Mouse (Mus musculus): ENCODE results near the gene Timm8b. TPM values are rescaled to one million over a fixed set of nuclear protein-coding genes. Genes with fewer than 3 reads are reported as not detected.

Gene Timm8b
- polyA plus RNA-seq (2012; rRNA removed): 302 and 372 TPM in 2 replicates

DNA sequence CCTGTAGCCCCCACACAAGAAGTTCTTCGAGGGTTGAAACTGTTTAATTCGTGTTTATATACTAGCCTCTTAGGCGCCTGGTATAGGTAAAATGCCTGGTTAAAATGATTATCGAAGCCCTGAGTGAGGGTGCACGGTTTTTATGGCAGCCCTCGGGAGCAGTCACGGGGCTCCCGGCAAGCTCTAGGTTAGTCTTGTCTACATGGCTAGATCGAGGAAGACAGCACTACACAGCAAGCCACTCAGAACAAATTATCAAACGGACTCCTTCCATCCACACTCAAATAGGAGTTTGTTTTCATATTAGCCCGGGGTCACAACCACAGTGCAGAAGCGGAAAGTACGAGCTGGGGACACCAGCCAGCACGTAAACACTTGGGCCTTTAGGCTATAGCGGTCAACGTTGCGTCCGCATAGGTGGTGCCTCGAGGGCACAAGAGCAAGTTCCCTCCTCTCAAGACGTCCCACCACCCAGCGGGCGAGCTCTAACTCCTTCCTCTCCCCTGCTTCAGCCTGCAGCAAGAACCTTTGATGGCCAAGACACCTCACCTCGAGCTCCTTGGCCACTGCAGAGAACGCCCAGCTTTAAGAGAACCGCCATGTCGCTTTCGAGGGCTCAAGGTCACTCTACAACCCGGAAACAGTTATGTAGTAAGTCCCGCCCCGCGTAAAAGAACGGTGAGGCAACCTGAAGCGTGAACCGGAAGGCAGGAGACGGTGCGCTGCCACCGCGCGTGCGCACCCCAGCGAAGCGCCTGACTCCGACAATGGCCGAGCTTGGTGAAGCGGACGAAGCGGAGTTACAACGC lies at the start of gene Timm8b, which contains the start of gene Sdhd:
TSS of gene Timm8b (plus strand) at position 722 of the 809 bp plus-strand sequence.
TSS of gene Sdhd (minus strand) at position 624 of the 809 bp plus-strand sequence.
- DNase-seq (ENCODE audit: low read depth): peak; percentile 98
- TF ChIP-seq CTCF (IDR thresholded peaks at IDR 0.05; ENCODE audit: borderline replicate concordance, extremely low read depth, insufficient read depth, insufficient read length): no peak
- peak; percentile 65; the same call in 1 of the 2 replicates for TF ChIP-seq POLR2A (IDR thresholded peaks at IDR 0.05; ENCODE audit: borderline replicate concordance, extremely low read depth, insufficient read depth, insufficient read length, poor library complexity, severe bottlenecking)

DNA sequence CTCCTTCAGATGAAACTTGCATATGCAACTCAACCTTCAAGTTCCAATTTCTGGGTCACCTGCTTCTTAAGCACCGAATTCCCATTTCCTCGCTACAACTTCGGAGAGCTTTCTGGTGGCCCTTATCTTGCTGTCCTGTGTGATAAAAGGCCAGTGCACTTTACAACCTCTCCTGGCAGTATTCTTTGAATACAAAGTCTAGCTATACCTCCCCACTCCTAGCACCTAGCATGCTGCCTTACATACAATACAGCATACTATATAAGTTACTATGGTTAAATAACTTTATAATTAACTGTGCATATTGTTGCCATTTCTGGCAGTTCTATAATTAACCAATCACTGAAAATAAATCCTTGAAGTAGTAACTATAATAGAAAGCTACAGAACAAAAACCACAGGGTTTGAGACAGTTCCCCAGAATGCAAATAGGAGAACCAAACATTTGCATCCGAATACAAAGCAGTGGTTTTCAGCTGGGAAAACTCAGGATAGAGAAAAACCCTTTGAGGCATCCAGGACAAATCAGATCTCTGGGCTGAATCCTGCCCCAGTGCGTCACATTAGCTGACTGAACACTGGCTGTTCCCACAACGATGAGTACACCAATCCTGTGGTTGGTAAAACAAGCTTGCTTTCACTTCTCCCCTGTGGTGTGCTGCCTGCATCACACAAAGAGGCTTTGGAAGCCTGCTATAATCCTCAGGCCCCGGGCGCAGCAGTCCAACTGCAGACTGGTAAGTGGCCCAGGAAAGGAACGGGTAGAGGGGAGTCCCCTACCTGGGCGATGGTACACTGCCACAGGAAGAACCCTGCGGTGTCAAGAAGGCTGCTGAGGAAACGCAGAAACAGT lies 49.2 kb upstream of the Timm8b start, which contains the start of gene Il18:
TSS of gene Il18 (plus strand) at position 587 of the 853 bp plus-strand sequence.
- DNase-seq (ENCODE audit: low read depth): peak; percentile 96
- TF ChIP-seq POLR2A (IDR thresholded peaks at IDR 0.05; ENCODE audit: borderline replicate concordance, extremely low read depth, insufficient read depth, insufficient read length, poor library complexity, severe bottlenecking): peak; percentile 17; the same call in 1 of the 2 replicates
- TF ChIP-seq CTCF (IDR thresholded peaks at IDR 0.05; ENCODE audit: borderline replicate concordance, extremely low read depth, insufficient read depth, insufficient read length): no peak

- TF ChIP-seq POLR2A (IDR thresholded peaks at IDR 0.05; ENCODE audit: borderline replicate concordance, extremely low read depth, insufficient read depth, insufficient read length, poor library complexity, severe bottlenecking) (no peak), CTCF (IDR thresholded peaks at IDR 0.05; ENCODE audit: borderline replicate concordance, extremely low read depth, insufficient read depth, insufficient read length) (no peak)
- DNase-seq (ENCODE audit: low read depth): no peak
Measured at GRCm38 (mm10) chr9:50555094-50555446, 48.6 kb upstream of the Timm8b start, which contains the start of gene Bco2. Bco2 (minus strand) TSS chr9:50555181.

DNA sequence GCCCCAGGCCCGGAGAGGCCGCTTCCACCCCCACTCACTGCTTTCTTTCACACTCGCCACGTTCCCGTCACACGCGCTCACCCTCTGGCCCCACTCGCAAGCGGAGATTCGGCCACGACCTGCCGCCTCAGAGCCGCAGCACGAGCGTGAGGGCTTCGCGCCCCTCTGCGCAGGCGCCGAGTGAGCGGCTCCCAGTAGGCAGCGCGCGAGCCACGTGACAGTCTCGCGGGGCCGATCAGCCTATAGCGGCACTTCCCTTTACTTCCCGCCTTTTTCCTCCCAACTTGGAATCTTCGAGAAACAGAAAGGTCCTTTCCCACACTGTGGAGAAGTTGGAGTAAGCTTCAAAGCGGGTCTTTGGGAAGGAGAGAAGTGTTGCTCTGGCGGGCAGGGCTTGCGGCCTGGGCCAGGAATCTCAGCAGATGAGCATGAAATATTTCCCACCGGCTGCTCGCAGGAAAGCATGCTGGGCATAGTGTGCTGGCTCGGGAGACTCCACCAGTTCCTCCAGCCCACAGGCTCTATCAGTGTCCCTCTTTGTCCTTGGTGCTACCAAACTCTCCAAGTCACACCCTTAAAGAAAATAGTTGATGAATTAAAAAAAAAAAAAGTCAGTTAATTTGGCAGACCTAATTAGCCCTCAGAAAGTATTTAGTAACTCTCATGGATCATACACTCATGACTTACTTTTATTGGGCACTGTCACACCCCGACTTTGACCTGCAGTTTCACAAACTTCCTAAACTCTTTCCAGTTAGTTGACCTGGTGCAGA lies 42.4 kb upstream of the Timm8b start, which contains the start of gene Tex12:
TSS of gene Tex12 (minus strand) at position 181 of the 773 bp plus-strand sequence.
- DNase-seq (ENCODE audit: low read depth): no peak
- TF ChIP-seq POLR2A (IDR thresholded peaks at IDR 0.05; ENCODE audit: borderline replicate concordance, extremely low read depth, insufficient read depth, insufficient read length, poor library complexity, severe bottlenecking) (no peak), CTCF (IDR thresholded peaks at IDR 0.05; ENCODE audit: borderline replicate concordance, extremely low read depth, insufficient read depth, insufficient read length) (no peak)

GRCm38 (mm10) chr9:50561918-50562360 lies 41.8 kb upstream of the Timm8b start:
- no peak for DNase-seq (ENCODE audit: low read depth)
- TF ChIP-seq CTCF (IDR thresholded peaks at IDR 0.05; ENCODE audit: borderline replicate concordance, extremely low read depth, insufficient read depth, insufficient read length) (no peak), POLR2A (IDR thresholded peaks at IDR 0.05; ENCODE audit: borderline replicate concordance, extremely low read depth, insufficient read depth, insufficient read length, poor library complexity, severe bottlenecking) (no peak)

DNA sequence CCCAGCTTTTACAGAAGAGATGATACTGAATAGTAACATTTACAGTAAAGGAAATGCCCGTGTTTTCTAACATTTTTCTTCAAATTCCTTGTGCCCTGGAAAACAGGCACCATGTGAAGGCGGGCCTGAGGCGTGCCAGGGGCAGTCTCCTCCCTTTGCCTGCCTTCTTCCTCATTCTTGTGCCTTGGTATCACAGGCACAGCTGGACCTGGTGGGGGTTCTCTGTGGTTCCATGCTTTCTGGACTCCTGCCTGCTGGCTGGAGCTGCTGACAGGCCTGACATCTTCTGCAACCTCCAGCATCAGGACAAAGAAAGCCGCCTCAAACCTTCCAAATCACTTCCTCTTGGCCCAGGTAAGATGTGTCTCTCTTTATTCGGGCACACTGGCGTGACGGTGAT lies 38.5 kb upstream of the Timm8b start:
- TF ChIP-seq POLR2A (IDR thresholded peaks at IDR 0.05; ENCODE audit: borderline replicate concordance, extremely low read depth, insufficient read depth, insufficient read length, poor library complexity, severe bottlenecking): no peak
- no peak for TF ChIP-seq CTCF (IDR thresholded peaks at IDR 0.05; ENCODE audit: borderline replicate concordance, extremely low read depth, insufficient read depth, insufficient read length)

DNA sequence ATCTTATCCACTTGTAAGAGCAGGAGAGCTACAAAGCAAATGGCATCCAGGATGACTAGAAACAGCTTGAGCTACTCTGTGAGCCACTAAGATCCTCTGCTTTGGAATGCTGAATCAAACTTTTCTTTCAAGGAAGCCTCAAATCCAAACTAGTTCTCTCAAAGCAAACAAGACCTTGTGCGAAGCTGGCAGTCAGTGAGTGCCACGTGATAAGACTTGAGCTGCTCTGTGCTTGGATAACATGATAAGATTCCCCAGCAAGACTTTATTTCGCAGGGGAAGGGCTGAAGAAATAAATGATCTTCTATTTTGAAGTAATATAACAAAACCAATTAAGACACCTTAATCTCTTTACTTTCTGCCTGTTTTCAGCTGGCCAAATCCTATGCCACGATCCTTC lies 37.8 kb upstream of the Timm8b start:
- no peak for DNase-seq (ENCODE audit: low read depth)
- TF ChIP-seq CTCF (IDR thresholded peaks at IDR 0.05; ENCODE audit: borderline replicate concordance, extremely low read depth, insufficient read depth, insufficient read length): no peak
- TF ChIP-seq POLR2A (IDR thresholded peaks at IDR 0.05; ENCODE audit: borderline replicate concordance, extremely low read depth, insufficient read depth, insufficient read length, poor library complexity, severe bottlenecking): no peak

More for the DNA sequence above, 38.5 kb upstream of the Timm8b start:
- no peak for DNase-seq (ENCODE audit: low read depth)

GRCm38 (mm10) chr9:50567372-50567771 lies 36.3 kb upstream of the Timm8b start:
- TF ChIP-seq POLR2A (IDR thresholded peaks at IDR 0.05; ENCODE audit: borderline replicate concordance, extremely low read depth, insufficient read depth, insufficient read length, poor library complexity, severe bottlenecking) (no peak), CTCF (IDR thresholded peaks at IDR 0.05; ENCODE audit: borderline replicate concordance, extremely low read depth, insufficient read depth, insufficient read length) (no peak)
- DNase-seq (ENCODE audit: low read depth): no peak

DNA sequence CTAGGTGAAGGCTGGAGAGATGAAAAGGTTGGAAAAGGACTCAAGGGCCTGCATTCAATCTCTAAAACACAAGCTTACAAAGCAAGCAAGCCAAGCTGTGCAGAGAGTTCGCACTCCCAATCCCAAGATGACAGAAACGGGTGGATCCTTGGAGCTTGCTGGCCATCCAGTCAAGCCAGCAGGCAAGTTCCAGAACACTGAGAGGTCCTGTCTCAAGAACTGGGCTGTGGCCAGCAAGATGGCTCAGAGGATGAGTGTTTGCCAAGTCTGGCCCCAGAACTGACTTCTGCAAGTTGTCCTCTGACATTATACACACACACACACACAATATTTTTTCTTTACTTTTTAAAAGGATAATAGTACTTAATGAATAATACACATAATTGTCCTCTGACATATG lies 35.8 kb upstream of the Timm8b start:
- TF ChIP-seq POLR2A (IDR thresholded peaks at IDR 0.05; ENCODE audit: borderline replicate concordance, extremely low read depth, insufficient read depth, insufficient read length, poor library complexity, severe bottlenecking): no peak
- TF ChIP-seq CTCF (IDR thresholded peaks at IDR 0.05; ENCODE audit: borderline replicate concordance, extremely low read depth, insufficient read depth, insufficient read length): no peak
- no peak for DNase-seq (ENCODE audit: low read depth)
